Mouse (Mus musculus) cortical plate, adult 2 months (tissue): ENCODE data around the gene Dek.

Experiments
- CTCF ChIP-seq: fragments of 200-500 bp; IDR thresholded peaks from 2 replicates; pipeline ENCODE4 v1.5.1; 2011; ENCODE audit warnings: mild to moderate bottlenecking, control low read depth, low read length; ENCODE audit not compliant: insufficient read depth; ENCODE audit errors: extremely low read depth
- POLR2A ChIP-seq: fragments of 200-500 bp; IDR thresholded peaks from 2 replicates; pipeline ENCODE4 v1.6.1; 2011; ENCODE audit warnings: mild to moderate bottlenecking, low read length, control low read depth; ENCODE audit not compliant: insufficient read depth; ENCODE audit errors: extremely low read depth

DNA sequence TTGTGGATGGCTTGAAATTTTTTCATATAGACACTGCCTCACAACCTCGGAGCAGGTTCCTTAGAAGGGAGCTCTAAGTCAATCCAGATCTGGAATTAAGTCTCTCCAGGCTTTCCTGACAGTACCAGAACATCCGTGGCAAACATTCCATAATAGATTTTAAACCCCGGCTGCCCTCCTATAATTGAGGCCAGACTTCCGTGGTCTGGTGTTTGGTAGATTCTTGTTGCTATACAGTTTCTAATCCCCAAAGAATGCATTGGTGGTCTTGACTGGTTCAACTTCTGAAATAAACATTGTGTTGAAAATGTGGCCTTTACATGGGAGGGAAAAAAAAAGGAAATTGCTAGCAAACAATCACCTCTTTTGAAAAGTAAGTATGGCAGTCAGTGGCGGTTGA, 47.2 kb upstream of the Dek start:
- TF ChIP-seq CTCF (no peak), POLR2A (no peak)
